19 mouse cellular contexts compared by ENCODE assay signal in genomic region chr6:53750539-53750938, GRCm38 (mm10).
DNase-seq lines count a peak whose midpoint lies in the region; ATAC-seq lines count a peak whose summit lies in the region.
"Had no signal": no experiment of that assay in that cellular context is flagged by ENCODE, and none has a peak within 500 bp of the region (broad histone marks: within the 10 kb centered on the region; RNA-seq: fewer than 3 reads in every experiment).

No protein-coding gene starts in this region.

- H3K4me1 ChIP-seq in midbrain, embryonic 11.5 days (ENCODE audit: control insufficient read depth, insufficient read depth, low read length): no peaks in the 10 kb centered on the region
- no peaks in the 10 kb centered on the region for H3K4me1 ChIP-seq in midbrain, embryonic 16.5 days (ENCODE audit: control insufficient read depth, insufficient read depth, low read length)

- no peaks in the 10 kb centered on the region for H3K27me3 ChIP-seq in midbrain, embryonic 11.5 days (ENCODE audit: control insufficient read depth, insufficient read depth, low read length)
- H3K27me3 ChIP-seq in midbrain, embryonic 16.5 days (ENCODE audit: control insufficient read depth, insufficient read depth, low read depth, low read length): no peaks in the 10 kb centered on the region
- H3K27me3 ChIP-seq: CH12.LX, Patski had no signal

- 92% methylated on average over 6 of the region's 6 CpGs for WGBS in midbrain, embryonic 11.5 days
- 93% methylated on average over 6 of the region's 6 CpGs for WGBS in midbrain, embryonic 16.5 days

- H3K9ac ChIP-seq in midbrain, embryonic 11.5 days (ENCODE audit: low read length): no peak overlapping the region
- H3K9ac ChIP-seq in midbrain, embryonic 16.5 days (ENCODE audit: low read depth, low read length): no peak overlapping the region

- H3K4me2 ChIP-seq in midbrain, embryonic 11.5 days: no peak overlapping the region
- H3K4me2 ChIP-seq in midbrain, embryonic 16.5 days (ENCODE audit: low read length): no peak overlapping the region

- no peak for ATAC-seq in midbrain, embryonic 11.5 days (ENCODE audit: low FRiP score)
- ATAC-seq in midbrain, embryonic 16.5 days: no peak
- ATAC-seq: activated CD4-positive, CD25-positive, alpha-beta regulatory T cell, adult 4 months; CD4-positive, CD25-positive, alpha-beta regulatory T cell, adult 4 months; Patski had no signal

- no peak overlapping the region for H3K27ac ChIP-seq in midbrain, embryonic 11.5 days (ENCODE audit: low read depth, low read length)
- H3K27ac ChIP-seq in midbrain, embryonic 16.5 days (ENCODE audit: low read length): no peak overlapping the region

- no peaks in the 10 kb centered on the region for H3K36me3 ChIP-seq in midbrain, embryonic 11.5 days (ENCODE audit: control insufficient read depth, insufficient read depth, low read length)
- H3K36me3 ChIP-seq in midbrain, embryonic 16.5 days (ENCODE audit: control insufficient read depth, insufficient read depth, low read length): no peaks in the 10 kb centered on the region
- H3K36me3 ChIP-seq: G1E had no signal

- H3K4me3 ChIP-seq in midbrain, embryonic 11.5 days (ENCODE audit: low read depth, low read length): no peak overlapping the region
- H3K4me3 ChIP-seq in midbrain, embryonic 16.5 days (ENCODE audit: low read depth, low read length): no peak overlapping the region

- DNase-seq in heart, adult 11 months: peak; percentile 81
- DNase-seq in heart, adult 8-10 months (ENCODE audit: low spot score): no peak
- peak; percentile 71 for DNase-seq in midbrain, embryonic 11.5 days (ENCODE audit: low spot score, missing footprints)
- DNase-seq: adrenal gland, adult 2 months; adrenal gland, adult 8-10 months; adrenal gland, postnatal 10 days; adrenal gland, postnatal 14 days; adrenal gland, postnatal 25 days; adrenal gland, postnatal 36 days; B cell, adult 2 months; cerebellum, adult 11 months; cerebellum, adult 11-12 months; cerebellum, adult 18-20 months had no signal

- no peaks in the 10 kb centered on the region for H3K9me3 ChIP-seq in midbrain, embryonic 11.5 days (ENCODE audit: control insufficient read depth, low read length)
- H3K9me3 ChIP-seq in midbrain, embryonic 16.5 days (replicated peaks; ENCODE audit: control insufficient read depth, low read length, poor library complexity, severe bottlenecking): no peaks in the 10 kb centered on the region
